Mouse (Mus musculus) testis, adult 2 months (tissue): ENCODE data around the gene Kcng1.

Source experiments
- CTCF ChIP-seq: fragments of 200-500 bp; IDR thresholded peaks from 2 replicates; pipeline ENCODE4 v1.5.1; 2012; ENCODE audit warnings: low read depth, mild to moderate bottlenecking, inconsistent platforms, low read length, moderate library complexity; ENCODE audit not compliant: control insufficient read depth, insufficient read depth, insufficient replicate concordance
- POLR2A ChIP-seq: fragments of 200-500 bp; IDR thresholded peaks from 2 replicates; pipeline ENCODE4 v1.6.1; 2012; ENCODE audit warnings: low read depth, mild to moderate bottlenecking, inconsistent platforms, low read length, moderate library complexity; ENCODE audit not compliant: control insufficient read depth

GRCm38 (mm10) chr2:168238335-168238734, 43.2 kb downstream of the Kcng1 start:
- TF ChIP-seq POLR2A = no peak
- no peak for TF ChIP-seq CTCF
